Comparison of ENCODE assay signal across 8 mouse cellular contexts in genomic region chr6:124966466-124967118, GRCm38 (mm10). TPM values are rescaled to one million over a fixed set of nuclear protein-coding genes. Genes with fewer than 3 reads are reported as not detected.
DNase-seq lines count a peak whose midpoint lies in the region; ATAC-seq and TF ChIP-seq lines count a peak whose summit lies in the region.

No protein-coding gene starts in this region.

- 96% methylated on average over 7 of the region's 7 CpGs for WGBS in forebrain, embryonic 13.5 days
- WGBS in midbrain, postnatal 0 days, result 98% methylated on average over 7 of the region's 7 CpGs

- TF ChIP-seq CTCF in ES-Bruce4 (IDR thresholded peaks at IDR 0.05; ENCODE audit: low read depth, low read length), result peak; percentile 44
- TF ChIP-seq CTCF in midbrain, postnatal 0 days (IDR thresholded peaks at IDR 0.05), result peak; percentile 53

- H3K9ac ChIP-seq in ES-Bruce4 (ENCODE audit: low read depth, poor library complexity, severe bottlenecking), result peak overlapping the region; percentile 90
- 0 out of 2 replicates have a peak overlapping the region, but pooled peaks have one; percentile 91 for H3K9ac ChIP-seq in forebrain, embryonic 13.5 days
- H3K9ac ChIP-seq in midbrain, postnatal 0 days (replicated peaks; ENCODE audit: low read length, poor library complexity, severe bottlenecking), result no peak overlapping the region

- peak overlapping the region; percentile 85 for H3K4me3 ChIP-seq in erythroblast, embryonic 14.5 days (replicated peaks)
- H3K4me3 ChIP-seq in ES-Bruce4 (ENCODE audit: low read depth, low read length), result peak overlapping the region; percentile 95
- H3K4me3 ChIP-seq in forebrain, embryonic 13.5 days, result peak overlapping the region; percentile 80; the same call in 1 of the 2 replicates
- peak overlapping the region; percentile 77; the same call in 1 of the 2 replicates for H3K4me3 ChIP-seq in midbrain, postnatal 0 days (ENCODE audit: low read depth, low read length)

- peak; percentile 7 to 31 for DNase-seq in kidney, postnatal 4 days
- no peak for DNase-seq in midbrain, postnatal 0 days (ENCODE audit: low spot score)
- DNase-seq in left cerebral cortex, adult 11 months (ENCODE audit: low spot score), result no peak

- H3K27ac ChIP-seq in ES-Bruce4 (ENCODE audit: insufficient read depth, low read length), result peak overlapping the region; percentile 3
- H3K27ac ChIP-seq in forebrain, embryonic 13.5 days, result no peak overlapping the region
- no peak overlapping the region for H3K27ac ChIP-seq in midbrain, postnatal 0 days (ENCODE audit: low read depth, low read length)

- ATAC-seq in erythroblast, adult 5-6 weeks (replicated peaks; ENCODE audit: low FRiP score, poor library complexity, severe bottlenecking), result no peak
- no peak for ATAC-seq in forebrain, embryonic 13.5 days
- no peak for ATAC-seq in midbrain, postnatal 0 days (ENCODE audit: low FRiP score)
- ATAC-seq in megakaryocyte-erythroid progenitor cell, adult 5-6 weeks (replicated peaks; ENCODE audit: low FRiP score, low TSS enrichment, poor library complexity, severe bottlenecking), result no peak

- H3K9me3 ChIP-seq in erythroblast, embryonic 14.5 days (ENCODE audit: control insufficient read depth, low read length), result peaks cover 2% of the 10 kb centered on the region; the same call in 1 of the 2 replicates
- no peaks in the 10 kb centered on the region for H3K9me3 ChIP-seq in ES-Bruce4 (replicated peaks; ENCODE audit: control insufficient read depth, insufficient read depth, low read length, poor library complexity, severe bottlenecking)
- H3K9me3 ChIP-seq in forebrain, embryonic 13.5 days (replicated peaks), result peaks cover 4% of the 10 kb centered on the region; the same call in 1 of the 2 replicates
- no peaks in the 10 kb centered on the region for H3K9me3 ChIP-seq in midbrain, postnatal 0 days (ENCODE audit: low read length)

- peaks cover 5% of the 10 kb centered on the region; the same call in 1 of the 2 replicates for H3K27me3 ChIP-seq in erythroblast, embryonic 14.5 days (ENCODE audit: control insufficient read depth)
- H3K27me3 ChIP-seq in ES-Bruce4 (ENCODE audit: control insufficient read depth, insufficient read depth, low read length, poor library complexity, severe bottlenecking), result no peaks in the 10 kb centered on the region
- peaks cover 5% of the 10 kb centered on the region; the same call in 1 of the 2 replicates for H3K27me3 ChIP-seq in forebrain, embryonic 13.5 days
- no peaks in the 10 kb centered on the region for H3K27me3 ChIP-seq in midbrain, postnatal 0 days (ENCODE audit: insufficient read depth, low read length)

- H3K36me3 ChIP-seq in erythroblast, embryonic 14.5 days (ENCODE audit: control insufficient read depth), result peaks cover 19% of the 10 kb centered on the region
- H3K36me3 ChIP-seq in ES-Bruce4 (ENCODE audit: control insufficient read depth, insufficient read depth, low read length, poor library complexity, severe bottlenecking), result peaks cover 12% of the 10 kb centered on the region
- H3K36me3 ChIP-seq in forebrain, embryonic 13.5 days (ENCODE audit: poor library complexity, severe bottlenecking), result peaks cover 18% of the 10 kb centered on the region
- peaks cover 6% of the 10 kb centered on the region; the same call in 1 of the 2 replicates for H3K36me3 ChIP-seq in midbrain, postnatal 0 days (ENCODE audit: insufficient read depth, low read length)

- H3K4me2 ChIP-seq in forebrain, embryonic 13.5 days, result peak overlapping the region; percentile 88
- H3K4me2 ChIP-seq in midbrain, postnatal 0 days (ENCODE audit: low read depth, low read length, poor library complexity, severe bottlenecking), result peak overlapping the region; percentile 90; the same call in 1 of the 2 replicates

- TF ChIP-seq POLR2A in ES-Bruce4 (IDR thresholded peaks at IDR 0.05; ENCODE audit: insufficient read depth, low read length), result no peak

- peaks cover 26% of the 10 kb centered on the region for H3K4me1 ChIP-seq in erythroblast, embryonic 14.5 days (ENCODE audit: control insufficient read depth)
- no peaks in the 10 kb centered on the region for H3K4me1 ChIP-seq in ES-Bruce4 (ENCODE audit: control insufficient read depth, insufficient read depth, low read length)
- H3K4me1 ChIP-seq in forebrain, embryonic 13.5 days, result peaks cover 18% of the 10 kb centered on the region
- peaks cover 10% of the 10 kb centered on the region for H3K4me1 ChIP-seq in midbrain, postnatal 0 days (ENCODE audit: insufficient read depth, low read length)

- no peak for TF ChIP-seq EP300 in ES-Bruce4 (IDR thresholded peaks at IDR 0.05; ENCODE audit: insufficient read depth, low read depth, low read length)

RNA-seq across cellular contexts. Expression of gene Cops7a, which starts 1.3 kb away (rescaled TPM):
- polyA plus RNA-seq in erythroblast, embryonic 14.5 days (2012), result 2.7 TPM in 2 replicates
- total RNA-seq in erythroblast, adult 5-6 weeks (2015; ENCODE audit: low replicate concordance), result 10.2 and 16.5 TPM in 2 replicates
- total RNA-seq in erythroblast, adult 5-6 weeks (2017; ENCODE audit: low replicate concordance), result 5.6 and 7.7 TPM in 2 replicates
- 145 and 154 TPM in 2 replicates for polyA plus RNA-seq in ES-Bruce4 (2011; ENCODE audit: insufficient read depth, insufficient read length, low read depth, missing spikeins)
- 89.0 and 99.3 TPM in 2 replicates for polyA plus RNA-seq in forebrain, embryonic 13.5 days (2015; fragmentation: Nextera tagmentation; extraction: Ambion mirVana)
- total RNA-seq in midbrain, postnatal 0 days (2014; rRNA removed), result 108 and 131 TPM in 2 replicates
- 92.3 and 97.1 TPM in 2 replicates for polyA plus RNA-seq in midbrain, postnatal 0 days (2015; fragmentation: Nextera tagmentation; extraction: Ambion mirVana)
- total RNA-seq in megakaryocyte-erythroid progenitor cell, adult 5-6 weeks (2014; fragmentation: Nextera tagmentation), result 71.0 and 117 TPM in 2 replicates
- total RNA-seq in megakaryocyte-erythroid progenitor cell, adult 5-6 weeks (2017), result 46.8 and 57.5 TPM in 2 replicates

RNA-seq across cellular contexts. Expression of gene Pianp, which starts 29.9 kb away (rescaled TPM):
- 0.03 TPM in 1 of 2 replicates, not detected in the other for polyA plus RNA-seq in erythroblast, embryonic 14.5 days (2012)
- total RNA-seq in erythroblast, adult 5-6 weeks (2015; ENCODE audit: low replicate concordance), result not detected in 2 replicates
- total RNA-seq in erythroblast, adult 5-6 weeks (2017; ENCODE audit: low replicate concordance), result not detected in 2 replicates
- 14.3 and 21.4 TPM in 2 replicates for polyA plus RNA-seq in ES-Bruce4 (2011; ENCODE audit: insufficient read depth, insufficient read length, low read depth, missing spikeins)
- 13.0 and 16.1 TPM in 2 replicates for polyA plus RNA-seq in forebrain, embryonic 13.5 days (2015; fragmentation: Nextera tagmentation; extraction: Ambion mirVana)
- total RNA-seq in midbrain, postnatal 0 days (2014; rRNA removed), result 31.8 and 36.1 TPM in 2 replicates
- polyA plus RNA-seq in midbrain, postnatal 0 days (2015; fragmentation: Nextera tagmentation; extraction: Ambion mirVana), result 97.0 and 97.5 TPM in 2 replicates
- not detected in 2 replicates for total RNA-seq in megakaryocyte-erythroid progenitor cell, adult 5-6 weeks (2014; fragmentation: Nextera tagmentation)
- not detected in 2 replicates for total RNA-seq in megakaryocyte-erythroid progenitor cell, adult 5-6 weeks (2017)

RNA-seq across cellular contexts. Expression of gene Mlf2, which starts 35.4 kb away (rescaled TPM):
- 21.9 and 22.2 TPM in 2 replicates for polyA plus RNA-seq in erythroblast, embryonic 14.5 days (2012)
- 11.7 and 13.4 TPM in 2 replicates for total RNA-seq in erythroblast, adult 5-6 weeks (2015; ENCODE audit: low replicate concordance)
- total RNA-seq in erythroblast, adult 5-6 weeks (2017; ENCODE audit: low replicate concordance), result 14.1 and 20.7 TPM in 2 replicates
- 263 and 294 TPM in 2 replicates for polyA plus RNA-seq in ES-Bruce4 (2011; ENCODE audit: insufficient read depth, insufficient read length, low read depth, missing spikeins)
- 398 and 409 TPM in 2 replicates for polyA plus RNA-seq in forebrain, embryonic 13.5 days (2015; fragmentation: Nextera tagmentation; extraction: Ambion mirVana)
- total RNA-seq in midbrain, postnatal 0 days (2014; rRNA removed), result 512 and 647 TPM in 2 replicates
- 628 and 643 TPM in 2 replicates for polyA plus RNA-seq in midbrain, postnatal 0 days (2015; fragmentation: Nextera tagmentation; extraction: Ambion mirVana)
- total RNA-seq in megakaryocyte-erythroid progenitor cell, adult 5-6 weeks (2014; fragmentation: Nextera tagmentation), result 103 and 117 TPM in 2 replicates
- 59.2 and 99.1 TPM in 2 replicates for total RNA-seq in megakaryocyte-erythroid progenitor cell, adult 5-6 weeks (2017)

RNA-seq across cellular contexts. Expression of gene Zfp384, which starts 42.4 kb away (rescaled TPM):
- polyA plus RNA-seq in erythroblast, embryonic 14.5 days (2012), result 3.9 and 4.2 TPM in 2 replicates
- 20.8 and 25.9 TPM in 2 replicates for total RNA-seq in erythroblast, adult 5-6 weeks (2015; ENCODE audit: low replicate concordance)
- total RNA-seq in erythroblast, adult 5-6 weeks (2017; ENCODE audit: low replicate concordance), result 9.8 and 12.3 TPM in 2 replicates
- 32.4 and 33.8 TPM in 2 replicates for polyA plus RNA-seq in ES-Bruce4 (2011; ENCODE audit: insufficient read depth, insufficient read length, low read depth, missing spikeins)
- 18.1 and 19.9 TPM in 2 replicates for polyA plus RNA-seq in forebrain, embryonic 13.5 days (2015; fragmentation: Nextera tagmentation; extraction: Ambion mirVana)
- total RNA-seq in midbrain, postnatal 0 days (2014; rRNA removed), result 33.2 and 38.6 TPM in 2 replicates
- polyA plus RNA-seq in midbrain, postnatal 0 days (2015; fragmentation: Nextera tagmentation; extraction: Ambion mirVana), result 9.0 and 9.7 TPM in 2 replicates
- 67.0 and 86.8 TPM in 2 replicates for total RNA-seq in megakaryocyte-erythroid progenitor cell, adult 5-6 weeks (2014; fragmentation: Nextera tagmentation)
- 18.5 and 18.6 TPM in 2 replicates for total RNA-seq in megakaryocyte-erythroid progenitor cell, adult 5-6 weeks (2017)

RNA-seq across cellular contexts. Expression of gene Ptms, which starts 46.7 kb away (rescaled TPM):
- polyA plus RNA-seq in erythroblast, embryonic 14.5 days (2012), result 2.6 and 3.1 TPM in 2 replicates
- total RNA-seq in erythroblast, adult 5-6 weeks (2015; ENCODE audit: low replicate concordance), result 26.1 and 31.3 TPM in 2 replicates
- 12.0 and 21.8 TPM in 2 replicates for total RNA-seq in erythroblast, adult 5-6 weeks (2017; ENCODE audit: low replicate concordance)
- 382 and 383 TPM in 2 replicates for polyA plus RNA-seq in ES-Bruce4 (2011; ENCODE audit: insufficient read depth, insufficient read length, low read depth, missing spikeins)
- polyA plus RNA-seq in forebrain, embryonic 13.5 days (2015; fragmentation: Nextera tagmentation; extraction: Ambion mirVana), result 588 and 626 TPM in 2 replicates
- 814 and 944 TPM in 2 replicates for total RNA-seq in midbrain, postnatal 0 days (2014; rRNA removed)
- 810 TPM in 2 replicates for polyA plus RNA-seq in midbrain, postnatal 0 days (2015; fragmentation: Nextera tagmentation; extraction: Ambion mirVana)
- total RNA-seq in megakaryocyte-erythroid progenitor cell, adult 5-6 weeks (2014; fragmentation: Nextera tagmentation), result 5.3 and 30.7 TPM in 2 replicates
- 21.6 and 22.1 TPM in 2 replicates for total RNA-seq in megakaryocyte-erythroid progenitor cell, adult 5-6 weeks (2017)

Comparison
In these comparisons a context has a peak if more than half of its experiments do, and no peak if none do; other contexts are left out.
1. DNase-seq: peak in kidney, postnatal 4 days (2 of 2); none in midbrain, postnatal 0 days (single experiment) and left cerebral cortex, adult 11 months (single experiment).
2. RNA of gene Cops7a, which starts 1.3 kb away (polyA plus RNA-seq): 145 to 154 TPM in ES-Bruce4, 92.3 to 97.1 TPM in midbrain, postnatal 0 days and 89.0 to 99.3 TPM in forebrain, embryonic 13.5 days; 2.7 TPM in erythroblast, embryonic 14.5 days; every median in the first group is over 10 times any median in the second.
3. RNA of gene Pianp, which starts 29.9 kb away (polyA plus RNA-seq): 97.0 to 97.5 TPM in midbrain, postnatal 0 days, 14.3 to 21.4 TPM in ES-Bruce4 and 13.0 to 16.1 TPM in forebrain, embryonic 13.5 days; 0.03 TPM in erythroblast, embryonic 14.5 days; every median in the first group is over 10 times any median in the second.
4. RNA of gene Mlf2, which starts 35.4 kb away (polyA plus RNA-seq): 628 to 643 TPM in midbrain, postnatal 0 days, 398 to 409 TPM in forebrain, embryonic 13.5 days and 263 to 294 TPM in ES-Bruce4; 21.9 to 22.2 TPM in erythroblast, embryonic 14.5 days; every median in the first group is over 10 times any median in the second.
5. Peak in every context shown above with its lines, with median percentiles within 50 percentile points of each other: H3K4me3 ChIP-seq.